Mouse (Mus musculus): Measurements from ENCODE around the gene Klk4.

The Klk4 gene

GRCm38 (mm10) chr7:43880912-43881311 lies at the start of gene Klk4:
Klk4 (plus strand) TSS chr7:43881160.
- DNase-seq: no peak

GRCm38 (mm10) chr7:43841701-43842100 lies 39.3 kb upstream of the Klk4 start, which contains the start of gene Klk5:
Klk5 (plus strand) TSS chr7:43841971.
- no peak for DNase-seq

GRCm38 (mm10) chr7:43843801-43844200 lies 37.2 kb upstream of the Klk4 start:
- DNase-seq: no peak

GRCm38 (mm10) chr7:43851616-43852015 lies 29.3 kb upstream of the Klk4 start:
- no peak for DNase-seq

GRCm38 (mm10) chr7:43854642-43855380 lies 26.1 kb upstream of the Klk4 start:
- DNase-seq: no peak

GRCm38 (mm10) chr7:43855709-43856108 lies 25.3 kb upstream of the Klk4 start:
- no peak for DNase-seq

GRCm38 (mm10) chr7:43856307-43856706 lies 24.7 kb upstream of the Klk4 start:
- no peak for DNase-seq

GRCm38 (mm10) chr7:43857501-43857900 lies 23.5 kb upstream of the Klk4 start:
- no peak for DNase-seq

- no peak for DNase-seq
These were observed 20.5 kb upstream of the Klk4 start for GRCm38 (mm10) chr7:43860411-43860810.

GRCm38 (mm10) chr7:43873237-43873636 lies 7.7 kb upstream of the Klk4 start:
- peak; percentile 66 for DNase-seq

- no peak for DNase-seq
These were observed 7.3 kb upstream of the Klk4 start for GRCm38 (mm10) chr7:43873674-43874073.

- DNase-seq: no peak
These were observed 6.0 kb upstream of the Klk4 start for GRCm38 (mm10) chr7:43874868-43875375.

GRCm38 (mm10) chr7:43876444-43876843 lies 4.5 kb upstream of the Klk4 start:
- DNase-seq: no peak

GRCm38 (mm10) chr7:43878281-43878680 lies 2.7 kb upstream of the Klk4 start:
- DNase-seq: no peak

GRCm38 (mm10) chr7:43882346-43882745 lies 1.4 kb downstream of the Klk4 start:
- no peak for DNase-seq

- no peak for DNase-seq
These were observed 1.9 kb downstream of the Klk4 start for GRCm38 (mm10) chr7:43882811-43883210.

- peak; percentile 58 for DNase-seq
These were observed 2.6 kb downstream of the Klk4 start for GRCm38 (mm10) chr7:43883547-43883946.

GRCm38 (mm10) chr7:43891365-43891764 lies 10.4 kb downstream of the Klk4 start:
- no peak for DNase-seq

GRCm38 (mm10) chr7:43891788-43892187 lies 10.8 kb downstream of the Klk4 start:
- no peak for DNase-seq

- DNase-seq: peak; percentile 88
These were observed 13.9 kb downstream of the Klk4 start for GRCm38 (mm10) chr7:43894836-43895235.

- DNase-seq: no peak
These were observed 33.9 kb downstream of the Klk4 start for GRCm38 (mm10) chr7:43914821-43915220.

- DNase-seq: no peak
These were observed 37.5 kb downstream of the Klk4 start for GRCm38 (mm10) chr7:43918426-43918825.

GRCm38 (mm10) chr7:43918871-43919270 lies 37.9 kb downstream of the Klk4 start:
- DNase-seq: no peak

GRCm38 (mm10) chr7:43919559-43920451 lies 38.8 kb downstream of the Klk4 start:
- DNase-seq: peak; percentile 74
